ENCODE assay signal across 31 mouse cellular contexts in genomic region chr17:45401126-45401905, GRCm38 (mm10). TPM values are rescaled to one million over a fixed set of nuclear protein-coding genes. Genes with fewer than 3 reads are reported as not detected.
A peak's percentile ranks its signal among the peaks of the same experiment; 100 is the strongest.
DNase-seq lines count a peak whose midpoint lies in the region; ATAC-seq and TF ChIP-seq lines count a peak whose summit lies in the region.
"Had no signal": no experiment of that assay in that cellular context is flagged by ENCODE, and none has a peak within 500 bp of the region (broad histone marks: within the 10 kb centered on the region; RNA-seq: fewer than 3 reads in every experiment).

No protein-coding gene starts in this region.

- WGBS in heart, embryonic 11.5 days (ENCODE audit: insufficient replicate concordance): 84% methylated on average over 5 of the region's 5 CpGs
- WGBS in liver, adult 2 months: 67% methylated on average over 5 of the region's 5 CpGs
- 81% methylated on average over 5 of the region's 5 CpGs for WGBS in macrophage (ENCODE audit: missing documents)
- 93% methylated on average over 5 of the region's 5 CpGs for WGBS in forebrain, embryonic 10.5 days
- WGBS in intestine, embryonic 15.5 days: 87% methylated on average over 5 of the region's 5 CpGs

- H3K4me1 ChIP-seq in heart, embryonic 11.5 days (ENCODE audit: control insufficient read depth, insufficient read depth, low read length): peaks cover 14% of the 10 kb centered on the region
- H3K4me1 ChIP-seq in liver, adult 2 months (ENCODE audit: control insufficient read depth, insufficient read depth, low read length): peaks cover 14% of the 10 kb centered on the region
- no peaks in the 10 kb centered on the region for H3K4me1 ChIP-seq in forebrain, embryonic 10.5 days
- no peaks in the 10 kb centered on the region for H3K4me1 ChIP-seq in intestine, embryonic 15.5 days (replicated peaks)
- H3K4me1 ChIP-seq: embryonic facial prominence, embryonic 10.5 days; neural tube, embryonic 12.5 days had no signal

- no peak for ATAC-seq in heart, embryonic 11.5 days (replicated peaks; ENCODE audit: insufficient number of reproducible peaks, low FRiP score, low TSS enrichment)
- no peak for ATAC-seq in intestine, embryonic 15.5 days
- ATAC-seq: forebrain, embryonic 16.5 days; inflammation-experienced regulatory T-cells, adult 6 months; midbrain, embryonic 16.5 days had no signal

- no peak overlapping the region for H3K4me3 ChIP-seq in heart, embryonic 11.5 days (ENCODE audit: low read depth, low read length)
- H3K4me3 ChIP-seq in liver, adult 2 months (ENCODE audit: insufficient read depth, low read depth, low read length): no peak overlapping the region
- no peak overlapping the region for H3K4me3 ChIP-seq in macrophage (ENCODE audit: inconsistent target)
- no peak overlapping the region for H3K4me3 ChIP-seq in forebrain, embryonic 10.5 days
- no peak overlapping the region for H3K4me3 ChIP-seq in intestine, embryonic 15.5 days (replicated peaks)
- H3K4me3 ChIP-seq: embryonic facial prominence, embryonic 10.5 days; embryonic facial prominence, embryonic 15.5 days; heart, embryonic 10.5 days; hindbrain, embryonic 15.5 days; layer of hippocampus, adult 2 months; neural tube, embryonic 12.5 days had no signal

- H3K27me3 ChIP-seq in heart, embryonic 11.5 days (ENCODE audit: control insufficient read depth, insufficient read depth, low read length): no peaks in the 10 kb centered on the region
- H3K27me3 ChIP-seq in liver, adult 2 months (ENCODE audit: control insufficient read depth, insufficient read depth, low read length): no peaks in the 10 kb centered on the region
- H3K27me3 ChIP-seq in forebrain, embryonic 10.5 days (ENCODE audit: poor library complexity, severe bottlenecking): no peaks in the 10 kb centered on the region
- H3K27me3 ChIP-seq in intestine, embryonic 15.5 days (replicated peaks): no peaks in the 10 kb centered on the region
- H3K27me3 ChIP-seq: embryonic facial prominence, embryonic 15.5 days; hindbrain, embryonic 15.5 days; neural tube, embryonic 12.5 days had no signal

- no peak for TF ChIP-seq CTCF in liver, adult 2 months (IDR thresholded peaks at IDR 0.05; ENCODE audit: low read depth, low read length)

- no peak overlapping the region for H3K9ac ChIP-seq in heart, embryonic 11.5 days (ENCODE audit: low read depth, low read length)
- H3K9ac ChIP-seq in liver, adult 2 months (ENCODE audit: low read depth, low read length): no peak overlapping the region
- no peak overlapping the region for H3K9ac ChIP-seq in intestine, embryonic 15.5 days
- H3K9ac ChIP-seq: embryonic facial prominence, embryonic 15.5 days; hindbrain, embryonic 15.5 days; liver, embryonic 14.5 days; neural tube, embryonic 12.5 days had no signal

- DNase-seq in heart, adult 11 months: peak; percentile 36
- peak; percentile 49 for DNase-seq in liver, adult 2 months (ENCODE audit: extremely low read depth, low read depth, low spot score)
- DNase-seq in liver (no peak), adipocyte (ENCODE audit: low spot score) (peak; percentile 71)
- DNase-seq in forebrain, embryonic 10.5 days (ENCODE audit: extremely low spot score, low spot score): no peak
- DNase-seq: adrenal gland, postnatal 10 days; B cell, adult 2 months; cerebellum, adult 11-12 months; cerebellum, postnatal 10 days; gastrocnemius, postnatal 10 days; left cerebral cortex, postnatal 4 days; lung, adult 2 months; lung, postnatal 14 days; right cerebral cortex, adult 18-20 months; right cerebral cortex, postnatal 4 days; thymus, adult 2 months; thymus, postnatal 36 days had no signal

- no peaks in the 10 kb centered on the region for H3K9me3 ChIP-seq in heart, embryonic 11.5 days (replicated peaks; ENCODE audit: control insufficient read depth, low read length)
- H3K9me3 ChIP-seq in forebrain, embryonic 10.5 days: no peaks in the 10 kb centered on the region
- H3K9me3 ChIP-seq in intestine, embryonic 15.5 days: no peaks in the 10 kb centered on the region
- H3K9me3 ChIP-seq: embryonic facial prominence, embryonic 10.5 days; embryonic facial prominence, embryonic 15.5 days; heart, embryonic 10.5 days; hindbrain, embryonic 15.5 days; neural tube, embryonic 12.5 days had no signal

- peaks cover 2% of the 10 kb centered on the region; the same call in 1 of the 2 replicates for H3K79me2 ChIP-seq in liver, adult 2 months (ENCODE audit: control insufficient read depth, insufficient read depth, low read length)
- H3K79me2 ChIP-seq in macrophage (ENCODE audit: inconsistent target): peaks cover 48% of the 10 kb centered on the region

- TF ChIP-seq POLR2A in liver, adult 2 months (IDR thresholded peaks at IDR 0.05; ENCODE audit: extremely low read depth, insufficient read depth, low read length): no peak

- no peaks in the 10 kb centered on the region; the same call in 1 of the 2 replicates for H3K36me3 ChIP-seq in heart, embryonic 11.5 days (ENCODE audit: control insufficient read depth, insufficient read depth, low read length)
- peaks cover 32% of the 10 kb centered on the region for H3K36me3 ChIP-seq in liver, adult 2 months (ENCODE audit: control insufficient read depth, insufficient read depth, low read length)
- H3K36me3 ChIP-seq in macrophage (ENCODE audit: inconsistent target): peaks cover 19% of the 10 kb centered on the region; the same call in 1 of the 2 replicates
- peaks cover 87% of the 10 kb centered on the region for H3K36me3 ChIP-seq in forebrain, embryonic 10.5 days (replicated peaks)
- 0 out of 2 replicates have a peak, but pooled peaks cover 2% of the 10 kb centered on the region for H3K36me3 ChIP-seq in intestine, embryonic 15.5 days

- H3K27ac ChIP-seq in heart, embryonic 11.5 days (ENCODE audit: low read depth, low read length): no peak overlapping the region
- H3K27ac ChIP-seq in liver, adult 2 months (replicated peaks; ENCODE audit: insufficient read depth, low read depth, low read length): no peak overlapping the region
- 0 out of 2 replicates have a peak overlapping the region, but pooled peaks have one; percentile 8 for H3K27ac ChIP-seq in macrophage
- no peak overlapping the region for H3K27ac ChIP-seq in forebrain, embryonic 10.5 days
- H3K27ac ChIP-seq in intestine, embryonic 15.5 days: no peak overlapping the region
- H3K27ac ChIP-seq: embryonic facial prominence, embryonic 10.5 days; embryonic facial prominence, embryonic 15.5 days; heart, embryonic 10.5 days; hindbrain, embryonic 15.5 days; layer of hippocampus, adult 2 months; liver, embryonic 14.5 days; neural tube, embryonic 12.5 days had no signal

- H3K4me2 ChIP-seq in heart, embryonic 11.5 days: no peak overlapping the region
- no peak overlapping the region for H3K4me2 ChIP-seq in intestine, embryonic 15.5 days (replicated peaks)
- H3K4me2 ChIP-seq: embryonic facial prominence, embryonic 15.5 days; hindbrain, embryonic 15.5 days; midbrain, embryonic 11.5 days; neural tube, embryonic 12.5 days had no signal

RNA-seq across cellular contexts. Expression of gene Cdc5l, which starts 32.2 kb away (rescaled TPM):
- 57.5 and 59.4 TPM in 2 replicates for polyA plus RNA-seq in heart, embryonic 11.5 days (2014; fragmentation: Nextera tagmentation; extraction: Ambion mirVana)
- 14.8 and 15.5 TPM in 2 replicates for total RNA-seq in liver, adult 2 months (2014; rRNA removed)
- polyA plus RNA-seq in liver, adult 2 months (2012; rRNA removed): 2.6 and 3.5 TPM in 2 replicates
- 10 to 100 TPM; 33.6 to 85.3 (median 54.7) TPM for total RNA-seq in macrophage (2018; cell fraction: chromatin; rRNA removed)
- 10 to 100 TPM; 38.7 to 64.7 (median 47.2) TPM for total RNA-seq in macrophage (2018; cell fraction: cytosol; rRNA removed)
- 10 to 100 TPM; 32.6 to 59.9 (median 42.2) TPM for total RNA-seq in macrophage (2018; cell fraction: nucleus; rRNA removed)
- polyA plus RNA-seq in macrophage (2018): 40.7 to 63.1 TPM (median 44.3 TPM) in 3 replicates
- polyA plus RNA-seq in forebrain, embryonic 10.5 days (2016; fragmentation: Nextera tagmentation; extraction: Ambion mirVana): 70.3 and 72.1 TPM in 2 replicates
- 54.1 and 63.4 TPM in 2 replicates for polyA plus RNA-seq in intestine, embryonic 15.5 days (2015; fragmentation: Nextera tagmentation; extraction: Ambion mirVana)

Comparison
In these comparisons a context has a peak if more than half of its experiments do, and no peak if none do; other contexts are left out.
1. DNase-seq: peak in heart, adult 11 months (single experiment), liver, adult 2 months (single experiment) and adipocyte (single experiment); none in liver (single experiment) and forebrain, embryonic 10.5 days (single experiment).